Mouse (Mus musculus): ENCODE data around the gene Mindy1. TPM values are rescaled to one million over a fixed set of nuclear protein-coding genes. Genes with fewer than 3 reads are reported as not detected.

The Mindy1 gene
- polyA plus RNA-seq, 1 experiment from 2014 or later = 48.2 TPM

DNA sequence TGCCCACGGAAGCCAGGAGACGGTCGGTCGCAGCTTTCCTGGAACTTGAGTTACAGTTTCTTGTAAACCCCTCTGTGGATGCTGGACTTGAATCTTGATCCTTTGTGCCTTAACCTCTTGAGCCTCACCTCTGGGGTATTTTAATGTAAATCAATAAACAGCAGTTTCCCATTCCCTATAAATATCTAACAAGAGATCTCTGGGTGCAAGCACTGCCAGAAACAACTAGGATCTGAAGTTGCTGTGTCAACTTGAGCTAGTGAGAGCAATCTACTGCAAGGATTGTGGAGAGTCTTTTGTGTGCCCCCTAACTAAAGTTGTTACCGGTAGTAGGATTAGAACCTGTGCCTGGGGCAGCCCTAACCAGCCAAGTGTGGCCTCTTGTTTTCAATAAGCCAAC lies 4.2 kb downstream of the Mindy1 start:
- Histone ChIP-seq H3K4me2 (ENCODE audit: low read length) (no peak overlapping the region), H3K27ac (replicated peaks; ENCODE audit: low read depth, low read length) (no peak overlapping the region), H3K4me1 (ENCODE audit: control insufficient read depth, insufficient read depth, low read length) (peaks cover 28% of the 10 kb centered on the region), H3K27me3 (ENCODE audit: control insufficient read depth, insufficient read depth, low read length) (no peaks in the 10 kb centered on the region), H3K9me3 (ENCODE audit: control insufficient read depth, low read length) (no peaks in the 10 kb centered on the region), H3K36me3 (ENCODE audit: control insufficient read depth, insufficient read depth, low read length) (peaks cover 26% of the 10 kb centered on the region), H3K4me3 (replicated peaks; ENCODE audit: low read depth, low read length) (no peak overlapping the region), H3K9ac (replicated peaks; ENCODE audit: low read length) (no peak overlapping the region)
- no peak for DNase-seq
- ATAC-seq (ENCODE audit: low FRiP score, low TSS enrichment) = no peak
- WGBS = 92% methylated on average over 5 of the region's 5 CpGs

DNA sequence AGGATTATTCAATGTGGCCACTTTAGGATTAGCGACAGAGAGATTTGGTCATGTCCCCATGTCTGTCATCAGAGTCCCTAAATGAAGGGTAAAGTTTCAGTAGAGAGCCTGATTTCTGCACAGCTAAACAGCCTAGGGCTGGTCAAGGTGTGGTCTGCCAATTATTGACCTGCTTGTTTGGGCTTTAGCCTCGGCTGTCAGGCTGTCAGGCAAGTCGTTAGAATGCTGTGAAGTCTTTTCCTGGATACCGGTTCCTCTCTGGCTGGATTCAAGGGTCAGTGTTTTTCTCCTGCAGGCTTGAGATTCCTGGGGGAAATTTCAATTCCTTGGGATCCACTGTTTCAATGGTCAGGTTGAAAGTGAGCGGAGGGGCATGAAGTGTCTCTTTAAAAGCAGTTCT lies 4.9 kb downstream of the Mindy1 start:
- ATAC-seq (ENCODE audit: low FRiP score, low TSS enrichment) = no peak
- whole genome bisulfite sequencing = 68% methylated on average over 5 of the region's 5 CpGs
- H3K36me3 ChIP-seq (ENCODE audit: control insufficient read depth, insufficient read depth, low read length) = peaks cover 32% of the 10 kb centered on the region

DNA sequence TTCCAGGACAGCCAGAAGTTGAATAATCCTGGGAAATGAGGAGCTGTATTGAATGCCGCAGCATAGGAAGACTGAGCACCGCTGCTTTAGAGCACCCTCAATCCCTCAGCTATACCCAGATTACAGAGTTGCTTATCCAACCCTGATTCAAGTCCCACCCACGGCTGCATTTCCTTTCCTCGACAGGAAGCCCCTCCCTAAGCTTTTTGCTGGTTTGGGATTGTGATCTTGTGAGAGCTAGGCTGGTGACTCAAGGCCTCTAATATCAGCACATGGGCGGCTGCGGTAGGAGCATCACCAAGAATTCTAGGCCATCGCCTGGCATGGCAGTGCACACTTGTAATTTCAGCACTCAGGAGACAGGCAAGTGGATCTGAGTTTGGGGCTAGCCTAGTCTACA lies 5.4 kb downstream of the Mindy1 start:
- H3K4me1 ChIP-seq (ENCODE audit: control insufficient read depth, insufficient read depth, low read length) = peaks cover 21% of the 10 kb centered on the region
- H3K36me3 ChIP-seq (ENCODE audit: control insufficient read depth, insufficient read depth, low read length) = peaks cover 37% of the 10 kb centered on the region
- no peak overlapping the region for H3K4me2 ChIP-seq (ENCODE audit: low read length)
- DNase-seq (no peak), ATAC-seq (ENCODE audit: low FRiP score, low TSS enrichment) (no peak)
- H3K27me3 ChIP-seq (ENCODE audit: control insufficient read depth, insufficient read depth, low read length) = no peaks in the 10 kb centered on the region
- no peak overlapping the region for H3K9ac ChIP-seq (replicated peaks; ENCODE audit: low read length)
- 89% methylated on average over 7 of the region's 7 CpGs for WGBS
- no peaks in the 10 kb centered on the region for H3K9me3 ChIP-seq (ENCODE audit: control insufficient read depth, low read length)
- H3K4me3 ChIP-seq (replicated peaks; ENCODE audit: low read depth, low read length) = no peak overlapping the region
- H3K27ac ChIP-seq (replicated peaks; ENCODE audit: low read depth, low read length) = no peak overlapping the region

More for the DNA sequence above, 4.9 kb downstream of the Mindy1 start:
- no peak overlapping the region for H3K4me2 ChIP-seq (ENCODE audit: low read length)
- H3K9me3 ChIP-seq (ENCODE audit: control insufficient read depth, low read length) = no peaks in the 10 kb centered on the region
- H3K4me3 ChIP-seq (replicated peaks; ENCODE audit: low read depth, low read length) = no peak overlapping the region
- H3K27ac ChIP-seq (replicated peaks; ENCODE audit: low read depth, low read length) = no peak overlapping the region
- no peak overlapping the region for H3K9ac ChIP-seq (replicated peaks; ENCODE audit: low read length)
- no peak for DNase-seq
- H3K27me3 ChIP-seq (ENCODE audit: control insufficient read depth, insufficient read depth, low read length) = no peaks in the 10 kb centered on the region
- H3K4me1 ChIP-seq (ENCODE audit: control insufficient read depth, insufficient read depth, low read length) = peaks cover 23% of the 10 kb centered on the region

DNA sequence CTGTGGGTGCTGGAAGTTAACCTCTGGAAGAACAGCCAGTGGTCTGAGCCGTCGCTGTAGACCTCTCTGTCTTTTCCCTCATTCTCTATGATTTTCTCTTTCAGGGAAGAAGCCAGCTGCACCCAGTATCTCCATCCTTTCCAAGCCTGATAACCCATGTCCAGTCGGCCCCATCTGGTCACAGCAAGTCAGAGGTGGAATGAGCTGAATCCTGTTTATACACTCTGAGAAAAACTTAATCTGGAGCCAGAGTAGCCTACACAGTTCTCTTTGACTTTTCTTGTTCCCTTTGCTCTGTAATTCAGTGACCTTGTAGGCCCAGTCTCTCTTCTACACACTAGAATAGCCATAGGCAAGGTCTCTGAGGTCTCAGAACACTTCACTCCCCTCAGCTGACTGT lies 6.4 kb downstream of the Mindy1 start:
- DNase-seq = no peak
- ATAC-seq (ENCODE audit: low FRiP score, low TSS enrichment) = no peak
- H3K27ac ChIP-seq (replicated peaks; ENCODE audit: low read depth, low read length) = no peak overlapping the region
- 90% methylated on average over 3 of the region's 3 CpGs for WGBS
- no peak overlapping the region for H3K9ac ChIP-seq (replicated peaks; ENCODE audit: low read length)
- no peak overlapping the region for H3K4me2 ChIP-seq (ENCODE audit: low read length)
- H3K4me3 ChIP-seq (replicated peaks; ENCODE audit: low read depth, low read length) = no peak overlapping the region
- no peaks in the 10 kb centered on the region for H3K9me3 ChIP-seq (ENCODE audit: control insufficient read depth, low read length)
- H3K4me1 ChIP-seq (ENCODE audit: control insufficient read depth, insufficient read depth, low read length) = peaks cover 16% of the 10 kb centered on the region
- no peaks in the 10 kb centered on the region for H3K27me3 ChIP-seq (ENCODE audit: control insufficient read depth, insufficient read depth, low read length)
- peaks cover 46% of the 10 kb centered on the region for H3K36me3 ChIP-seq (ENCODE audit: control insufficient read depth, insufficient read depth, low read length)

DNA sequence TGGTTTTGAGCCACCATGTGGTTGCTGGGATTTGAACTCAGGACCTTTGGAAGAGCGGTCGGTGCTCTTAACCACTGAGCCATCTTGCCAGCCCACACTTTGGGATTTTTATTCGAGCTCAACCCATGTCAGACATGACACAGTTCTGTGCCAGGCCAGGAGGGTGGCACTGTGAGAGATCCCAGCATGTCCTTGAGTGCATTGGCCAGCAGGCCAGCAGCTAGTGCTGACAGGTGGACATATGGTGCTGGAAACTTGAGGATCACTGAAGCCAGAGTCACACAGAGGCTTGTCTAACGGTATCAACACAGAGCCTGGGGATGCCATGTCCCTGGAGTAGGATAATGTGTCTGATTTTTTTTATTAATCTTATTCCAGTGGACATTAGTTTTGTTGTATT lies 8.3 kb downstream of the Mindy1 start:
- Histone ChIP-seq H3K27ac (replicated peaks; ENCODE audit: low read depth, low read length) (no peak overlapping the region), H3K27me3 (ENCODE audit: control insufficient read depth, insufficient read depth, low read length) (no peaks in the 10 kb centered on the region), H3K9me3 (ENCODE audit: control insufficient read depth, low read length) (no peaks in the 10 kb centered on the region), H3K4me1 (ENCODE audit: control insufficient read depth, insufficient read depth, low read length) (peaks cover 6% of the 10 kb centered on the region), H3K36me3 (ENCODE audit: control insufficient read depth, insufficient read depth, low read length) (peaks cover 64% of the 10 kb centered on the region), H3K4me3 (replicated peaks; ENCODE audit: low read depth, low read length) (no peak overlapping the region), H3K9ac (replicated peaks; ENCODE audit: low read length) (no peak overlapping the region), H3K4me2 (ENCODE audit: low read length) (no peak overlapping the region)
- DNase-seq (no peak), ATAC-seq (ENCODE audit: low FRiP score, low TSS enrichment) (no peak)
- 95% methylated on average over 4 of the region's 4 CpGs for WGBS

DNA sequence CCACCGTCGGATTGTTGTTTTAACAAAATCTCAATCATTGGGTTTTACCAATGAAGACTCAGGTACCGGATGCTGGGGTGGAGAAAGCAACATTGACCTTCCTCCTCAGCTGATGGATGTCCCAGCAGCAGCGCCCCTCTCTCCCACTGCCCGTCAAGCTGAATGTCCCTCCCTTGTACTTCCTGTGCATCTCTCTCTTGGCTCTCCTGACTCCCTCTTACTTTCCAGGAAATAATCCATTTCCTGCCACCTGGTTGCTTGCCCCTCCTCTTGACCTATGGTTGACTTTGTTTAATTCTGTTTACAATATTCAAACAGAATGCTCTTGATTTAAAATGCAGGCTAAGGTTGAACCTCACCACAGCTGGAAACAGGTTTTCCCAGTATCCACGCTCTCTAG lies 9.0 kb downstream of the Mindy1 start:
- H3K36me3 ChIP-seq (ENCODE audit: control insufficient read depth, insufficient read depth, low read length) = peaks cover 72% of the 10 kb centered on the region
- 77% methylated on average over 6 of the region's 6 CpGs for WGBS

DNA sequence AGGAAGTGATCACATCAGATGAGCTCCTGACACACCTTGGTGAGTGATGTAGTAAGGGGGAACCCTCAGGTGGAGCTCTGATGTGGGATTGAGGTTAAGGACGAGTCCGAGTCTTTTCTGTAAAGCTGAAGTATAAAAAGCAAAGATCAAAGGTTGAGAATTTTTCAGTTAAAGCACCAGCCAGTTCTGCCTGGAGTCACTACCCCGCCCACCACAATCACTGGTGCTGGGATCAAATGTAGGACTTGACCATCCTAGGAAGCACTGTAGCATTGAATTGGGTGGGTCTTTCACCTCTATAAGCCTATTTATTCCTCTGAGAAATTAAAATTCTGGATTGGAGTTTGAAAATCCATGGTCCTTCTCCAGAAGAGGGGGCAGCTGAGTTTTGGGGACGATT lies 9.9 kb downstream of the Mindy1 start:
- Histone ChIP-seq H3K9me3 (ENCODE audit: control insufficient read depth, low read length) (no peaks in the 10 kb centered on the region), H3K27me3 (ENCODE audit: control insufficient read depth, insufficient read depth, low read length) (no peaks in the 10 kb centered on the region), H3K4me1 (ENCODE audit: control insufficient read depth, insufficient read depth, low read length) (no peaks in the 10 kb centered on the region), H3K4me3 (replicated peaks; ENCODE audit: low read depth, low read length) (no peak overlapping the region), H3K27ac (replicated peaks; ENCODE audit: low read depth, low read length) (no peak overlapping the region), H3K9ac (replicated peaks; ENCODE audit: low read length) (no peak overlapping the region), H3K4me2 (ENCODE audit: low read length) (no peak overlapping the region), H3K36me3 (ENCODE audit: control insufficient read depth, insufficient read depth, low read length) (peaks cover 78% of the 10 kb centered on the region)
- WGBS = 93% methylated on average over 4 of the region's 4 CpGs
- DNase-seq (no peak), ATAC-seq (ENCODE audit: low FRiP score, low TSS enrichment) (no peak)

More for the DNA sequence above, 9.0 kb downstream of the Mindy1 start:
- DNase-seq (no peak), ATAC-seq (ENCODE audit: low FRiP score, low TSS enrichment) (no peak)
- Histone ChIP-seq H3K27me3 (ENCODE audit: control insufficient read depth, insufficient read depth, low read length) (no peaks in the 10 kb centered on the region), H3K4me2 (ENCODE audit: low read length) (no peak overlapping the region), H3K4me3 (replicated peaks; ENCODE audit: low read depth, low read length) (no peak overlapping the region), H3K4me1 (ENCODE audit: control insufficient read depth, insufficient read depth, low read length) (no peaks in the 10 kb centered on the region), H3K9ac (replicated peaks; ENCODE audit: low read length) (no peak overlapping the region; the same call in 1 of the 2 replicates), H3K9me3 (ENCODE audit: control insufficient read depth, low read length) (no peaks in the 10 kb centered on the region), H3K27ac (replicated peaks; ENCODE audit: low read depth, low read length) (no peak overlapping the region)

DNA sequence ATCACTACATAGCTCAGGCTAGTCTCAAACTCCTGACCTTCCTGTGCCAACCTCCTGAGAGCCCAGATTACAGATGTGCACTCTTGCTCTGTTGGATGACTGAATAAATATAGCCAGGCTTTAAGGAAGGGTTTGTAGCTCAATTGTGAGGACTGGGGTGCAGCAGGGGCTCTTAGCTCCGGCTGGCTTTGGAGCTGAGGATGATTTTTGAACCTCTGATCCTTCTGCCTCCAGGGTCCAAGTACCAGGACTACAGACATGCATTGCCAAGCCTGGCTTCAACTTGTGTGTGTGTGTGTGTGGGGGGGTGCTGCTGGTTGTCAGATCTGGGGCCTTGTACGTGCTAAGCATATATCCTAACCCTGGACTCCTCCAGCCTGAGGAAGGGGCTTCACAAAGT lies 11.8 kb downstream of the Mindy1 start:
- no peak overlapping the region for H3K4me3 ChIP-seq (replicated peaks; ENCODE audit: low read depth, low read length)
- 83% methylated on average over 2 of the region's 2 CpGs for WGBS
- no peaks in the 10 kb centered on the region for H3K27me3 ChIP-seq (ENCODE audit: control insufficient read depth, insufficient read depth, low read length)
- ATAC-seq (ENCODE audit: low FRiP score, low TSS enrichment) (no peak), DNase-seq (no peak)
- no peak overlapping the region for H3K4me2 ChIP-seq (ENCODE audit: low read length)
- H3K9ac ChIP-seq (replicated peaks; ENCODE audit: low read length) = no peak overlapping the region
- no peaks in the 10 kb centered on the region for H3K9me3 ChIP-seq (ENCODE audit: control insufficient read depth, low read length)
- no peaks in the 10 kb centered on the region for H3K4me1 ChIP-seq (ENCODE audit: control insufficient read depth, insufficient read depth, low read length)
- H3K27ac ChIP-seq (replicated peaks; ENCODE audit: low read depth, low read length) = no peak overlapping the region
- peaks cover 74% of the 10 kb centered on the region for H3K36me3 ChIP-seq (ENCODE audit: control insufficient read depth, insufficient read depth, low read length)

DNA sequence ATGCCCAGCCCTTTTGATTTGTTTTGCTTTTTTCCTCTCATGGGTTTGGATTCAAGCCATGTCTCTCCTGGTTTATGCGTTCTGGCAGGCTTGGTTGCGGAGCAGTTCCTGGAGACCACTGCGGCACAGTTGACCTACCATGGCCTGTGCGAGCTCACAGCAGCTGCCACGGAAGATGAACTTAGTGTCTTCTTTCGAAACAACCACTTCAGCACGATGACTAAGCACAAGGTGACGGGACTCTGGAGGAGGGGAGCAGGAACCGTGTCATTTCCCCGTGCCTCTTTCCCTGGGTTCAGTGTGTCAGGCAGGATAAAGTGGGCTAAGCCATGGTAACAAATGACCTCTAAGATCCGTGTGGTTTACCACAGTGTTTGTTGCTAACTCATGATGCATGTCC lies 12.4 kb downstream of the Mindy1 start:
- Histone ChIP-seq H3K9me3 (ENCODE audit: control insufficient read depth, low read length) (no peaks in the 10 kb centered on the region), H3K4me1 (ENCODE audit: control insufficient read depth, insufficient read depth, low read length) (no peaks in the 10 kb centered on the region), H3K27me3 (ENCODE audit: control insufficient read depth, insufficient read depth, low read length) (no peaks in the 10 kb centered on the region), H3K9ac (replicated peaks; ENCODE audit: low read length) (no peak overlapping the region), H3K36me3 (ENCODE audit: control insufficient read depth, insufficient read depth, low read length) (peaks cover 68% of the 10 kb centered on the region), H3K4me2 (ENCODE audit: low read length) (no peak overlapping the region), H3K4me3 (replicated peaks; ENCODE audit: low read depth, low read length) (no peak overlapping the region), H3K27ac (replicated peaks; ENCODE audit: low read depth, low read length) (no peak overlapping the region)
- no peak for ATAC-seq (ENCODE audit: low FRiP score, low TSS enrichment)
- DNase-seq = no peak
- WGBS = 85% methylated on average over 11 of the region's 11 CpGs
